16 mouse cellular contexts compared by ENCODE assay signal in genomic region chr6:34168834-34169233, GRCm38 (mm10). TPM values are rescaled to one million over a fixed set of nuclear protein-coding genes. Genes with fewer than 3 reads are reported as not detected.
DNase-seq lines count a peak whose midpoint lies in the region; ATAC-seq lines count a peak whose summit lies in the region.
"Had no signal": no experiment of that assay in that cellular context is flagged by ENCODE, and none has a peak within 500 bp of the region (broad histone marks: within the 10 kb centered on the region; RNA-seq: fewer than 3 reads in every experiment).

No protein-coding gene starts in this region.

- 0 out of 2 replicates have a peak, but pooled peaks have one; percentile 42 for ATAC-seq in common myeloid progenitor, adult 5-6 weeks (replicated peaks; ENCODE audit: low read depth, poor library complexity, severe bottlenecking)
- ATAC-seq in megakaryocyte progenitor cell, adult 5-6 weeks (replicated peaks; ENCODE audit: poor library complexity), result 0 out of 2 replicates have a peak, but pooled peaks have one; percentile 17
- ATAC-seq: forebrain, embryonic 14.5 days; forebrain, embryonic 16.5 days had no signal

- peak; percentile 17 for DNase-seq in adrenal gland, adult 2 months
- DNase-seq in adrenal gland, adult 8-10 months, result no peak
- peak; percentile 20 for DNase-seq in 3T3-L1 (ENCODE audit: low read depth, low spot score)
- DNase-seq in spleen, postnatal 4 days (ENCODE audit: low spot score in 2 of 2), result no peak
- no peak for DNase-seq in gastrocnemius, postnatal 25 days
- DNase-seq in testis, postnatal 10 days (ENCODE audit: low spot score), result no peak
- DNase-seq: cerebellum, adult 11-12 months; cerebellum, adult 2 months; cerebellum, adult 9-10 months; cerebellum, postnatal 10 days; cerebellum, postnatal 25 days; embryo, embryonic 11 days had no signal

RNA-seq across cellular contexts. Expression of gene Slc35b4, which starts 8.1 kb away (rescaled TPM):
- 10 to 100 TPM; 25.0 to 46.9 TPM for total RNA-seq in adrenal gland, adult 2 months (2021)
- 9.6 and 11.7 TPM in 2 replicates for polyA plus RNA-seq in adrenal gland, adult 2 months (2012; rRNA removed)
- 10 to 100 TPM; 38.6 to 47.2 (median 41.5) TPM for total RNA-seq in adrenal gland, adult 8-10 months (2022)
- 28.8 and 29.5 TPM in 2 replicates for total RNA-seq in common myeloid progenitor, adult 5-6 weeks (2017)
- 30.0 and 30.7 TPM in 2 replicates for total RNA-seq in megakaryocyte progenitor cell, adult 5-6 weeks (2015)
- 19.2 and 19.8 TPM in 2 replicates for total RNA-seq in megakaryocyte progenitor cell, adult 5-6 weeks (2017)
- 1 to 10 TPM; 5.9 to 8.7 TPM for total RNA-seq in gastrocnemius, postnatal 25 days (2021)

Comparison
In these comparisons a context has a peak if more than half of its experiments do, and no peak if none do; other contexts are left out.
1. DNase-seq: peak in adrenal gland, adult 2 months (single experiment) and 3T3-L1 (single experiment); none in adrenal gland, adult 8-10 months (single experiment), spleen, postnatal 4 days (0 of 2), gastrocnemius, postnatal 25 days (single experiment) and testis, postnatal 10 days (single experiment).